Mouse (Mus musculus) urinary bladder, postnatal 4 days (tissue): ENCODE measurements at regions not wholly inside any gene's neighbourhood (a gene's known extent, or its start where the extent isn't known, plus 50 kb on each side); places are given as distances from the start of the nearest gene placed in this dataset.

Source experiments
- DNase-seq, 2 experiments: peaks; one replicate each; pipeline ENCODE4 v3.0.0; 2021 to 2022; ENCODE audit warnings: low spot score in 2 of 2

GRCm38 (mm10) chr1:137330634-137331033 is 370.4 kb upstream of the Nr5a2 start:
- DNase-seq = no peak

DNA sequence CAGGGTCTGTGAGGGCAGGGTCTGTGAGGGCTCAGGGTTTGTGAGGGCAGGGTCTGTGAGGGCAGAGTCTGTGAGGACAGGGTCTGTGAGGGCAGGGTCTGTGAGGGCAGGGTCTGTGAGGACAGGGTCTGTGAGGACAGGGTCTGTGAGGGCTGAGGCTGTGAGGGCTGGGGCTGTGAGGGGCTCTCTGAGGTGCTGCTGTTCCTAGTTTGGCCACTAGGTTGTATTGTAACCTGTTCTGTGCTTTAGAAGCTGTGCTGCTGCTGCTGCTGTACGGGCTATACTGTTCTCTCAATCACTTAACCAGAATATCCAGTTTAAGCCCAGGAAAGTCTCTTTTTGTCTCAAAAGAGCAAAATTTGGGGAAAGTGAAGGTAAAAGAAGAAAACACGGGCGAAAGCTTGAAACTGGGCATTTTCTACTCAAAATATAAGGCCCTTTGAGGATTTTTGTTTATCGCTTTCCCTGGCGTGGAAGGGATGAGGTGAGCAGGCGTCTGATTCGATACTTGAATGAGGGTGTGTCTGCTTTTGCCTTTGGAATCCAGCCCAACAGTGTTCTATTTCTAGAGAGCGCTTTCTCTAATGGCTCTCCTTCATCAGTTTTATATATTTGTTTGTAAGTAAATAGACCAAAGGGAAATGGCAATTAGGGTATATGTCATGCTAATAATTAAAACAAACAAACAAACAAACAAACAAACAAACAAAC is 363.8 kb upstream of the Nr5a2 start:
- DNase-seq = no peak

- DNase-seq = no peak
Measured at GRCm38 (mm10) chr1:137323035-137323680, 362.9 kb upstream of the Nr5a2 start.

DNA sequence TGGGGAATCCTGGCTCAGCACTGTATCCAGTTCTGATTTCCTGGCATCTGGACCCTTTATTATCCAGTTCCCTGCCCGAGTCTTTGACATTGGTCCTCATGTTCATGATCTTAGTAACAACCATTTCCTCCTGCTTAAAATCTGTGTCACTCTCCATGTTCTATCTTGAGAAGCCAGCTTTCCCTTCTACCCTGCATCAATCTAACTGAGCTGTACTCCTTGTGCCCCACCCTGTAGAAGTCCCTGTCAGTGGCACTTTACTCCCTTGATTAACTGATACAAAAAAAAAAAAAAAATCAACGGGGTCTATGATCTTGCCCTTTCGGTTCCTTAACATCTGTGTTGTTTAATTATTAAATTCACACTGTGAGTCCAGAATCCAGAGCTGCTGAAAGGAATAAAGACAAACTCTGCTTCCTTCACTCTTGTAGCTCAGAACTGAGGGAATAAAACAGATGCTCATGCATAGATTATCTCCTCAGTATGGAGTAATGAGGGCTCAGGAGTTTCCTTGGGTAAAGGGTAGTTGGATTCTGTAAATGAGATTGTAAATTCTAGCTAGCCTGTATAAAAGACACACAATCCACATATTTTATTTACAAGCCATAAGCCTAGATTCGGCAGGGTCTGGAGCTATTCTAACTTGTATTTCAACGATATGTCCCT is 342.6 kb upstream of the Nr5a2 start:
- DNase-seq = no peak

DNA sequence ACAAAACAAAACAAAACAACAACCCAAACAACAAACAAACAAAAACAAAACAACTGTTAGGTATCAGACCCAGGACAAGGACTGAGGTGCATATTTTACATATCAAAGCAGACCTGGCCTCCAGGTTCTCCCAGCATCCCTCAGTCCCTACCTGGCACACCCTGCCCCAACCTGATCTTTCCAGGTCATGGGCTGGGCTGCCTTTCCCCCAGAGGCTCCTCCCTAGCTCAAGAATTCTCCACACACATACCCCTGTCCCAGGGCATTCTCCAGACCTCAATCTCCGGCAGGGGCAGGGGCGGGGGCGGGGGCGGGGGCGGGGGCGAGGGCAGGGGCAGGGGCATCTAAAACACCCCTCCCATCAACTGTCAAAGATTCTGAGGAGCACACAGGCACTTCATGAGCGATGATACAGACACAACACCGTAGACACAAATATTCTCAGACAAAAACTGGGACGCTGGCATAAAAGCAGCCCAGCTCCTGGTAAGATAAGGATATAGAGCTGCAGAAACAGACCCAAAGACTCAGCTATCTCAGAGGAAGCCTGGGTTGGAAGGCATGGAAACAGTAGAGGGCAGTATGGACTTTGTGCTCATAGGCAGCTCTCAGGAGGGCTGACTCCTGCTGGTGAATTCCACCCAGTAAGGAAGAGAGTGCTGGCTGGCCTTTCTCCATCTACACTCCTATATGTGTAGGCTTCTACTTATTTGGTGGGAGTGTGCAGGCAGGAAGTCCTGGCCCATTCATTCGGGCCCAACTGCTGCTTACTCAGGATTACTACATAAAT is 337.7 kb upstream of the Nr5a2 start:
- no peak for DNase-seq

- DNase-seq = no peak
Measured at GRCm38 (mm10) chr1:137289456-137289855, 329.2 kb upstream of the Nr5a2 start.

DNA sequence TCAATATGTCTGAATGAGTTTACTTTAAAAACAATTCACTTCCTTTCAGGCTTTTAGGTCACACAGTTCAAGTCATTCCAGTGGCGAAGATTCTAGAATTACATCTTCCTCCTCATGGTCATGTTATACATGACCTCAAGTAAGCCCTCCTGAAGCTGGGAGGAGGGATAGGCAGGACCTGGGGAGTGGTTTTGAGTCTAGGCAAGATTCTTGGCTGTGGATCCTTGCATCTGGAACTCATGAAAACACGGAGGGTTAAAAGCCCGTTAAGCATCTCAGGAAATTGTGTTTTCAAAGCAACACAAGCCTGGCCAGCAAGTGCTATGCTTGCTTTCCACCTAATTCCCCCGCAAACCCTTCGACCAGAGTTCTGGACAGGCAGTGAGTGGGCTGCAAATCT is 323.0 kb upstream of the Nr5a2 start:
- DNase-seq = no peak

GRCm38 (mm10) chr1:137282457-137282856 is 322.2 kb upstream of the Nr5a2 start:
- no peak for DNase-seq

DNA sequence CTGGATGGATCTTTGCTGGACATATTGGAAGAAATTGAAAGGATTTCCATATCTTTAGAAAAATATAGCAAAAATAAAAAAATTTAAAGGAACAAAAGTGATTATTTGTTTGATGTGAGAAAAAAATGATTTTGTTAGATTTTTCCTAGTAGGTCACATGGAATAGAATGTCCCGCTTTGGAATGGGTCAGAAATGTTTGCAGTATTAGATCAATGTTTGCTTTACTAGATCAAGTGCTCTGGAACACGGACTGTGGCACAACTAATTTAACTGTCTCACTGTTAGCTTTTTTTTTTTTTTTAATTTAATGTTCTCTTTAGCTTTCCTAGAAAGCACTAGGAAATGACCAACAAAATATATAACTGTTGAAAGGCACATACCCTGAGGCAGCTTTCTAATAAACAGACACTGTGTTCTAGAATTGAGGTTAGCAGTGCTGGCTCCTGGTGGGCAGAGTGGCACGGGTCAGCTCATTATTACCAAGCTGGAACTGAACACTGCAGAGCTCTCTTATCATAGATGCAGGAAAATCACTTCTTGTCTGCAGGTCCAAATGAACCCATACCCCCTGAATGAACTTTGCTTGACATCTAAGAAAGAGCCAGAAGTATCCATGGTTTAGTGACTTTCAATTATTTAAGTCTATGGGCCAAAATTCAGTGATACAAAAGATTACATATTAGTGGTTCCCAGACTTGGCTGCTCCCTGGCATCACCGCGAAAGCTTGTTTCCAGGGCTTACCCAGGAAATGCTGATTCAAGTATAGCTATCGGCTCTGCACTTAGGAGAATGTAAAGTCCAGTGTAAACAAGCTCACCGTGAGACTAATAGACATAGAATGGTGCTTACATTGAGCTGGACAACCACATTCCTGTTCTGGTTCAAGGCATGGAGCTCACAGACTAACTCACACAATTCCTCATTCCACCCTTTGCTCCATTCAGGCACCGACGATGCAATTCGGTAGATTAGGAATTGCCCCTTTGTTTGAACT is 320.4 kb upstream of the Nr5a2 start:
- DNase-seq = no peak

DNA sequence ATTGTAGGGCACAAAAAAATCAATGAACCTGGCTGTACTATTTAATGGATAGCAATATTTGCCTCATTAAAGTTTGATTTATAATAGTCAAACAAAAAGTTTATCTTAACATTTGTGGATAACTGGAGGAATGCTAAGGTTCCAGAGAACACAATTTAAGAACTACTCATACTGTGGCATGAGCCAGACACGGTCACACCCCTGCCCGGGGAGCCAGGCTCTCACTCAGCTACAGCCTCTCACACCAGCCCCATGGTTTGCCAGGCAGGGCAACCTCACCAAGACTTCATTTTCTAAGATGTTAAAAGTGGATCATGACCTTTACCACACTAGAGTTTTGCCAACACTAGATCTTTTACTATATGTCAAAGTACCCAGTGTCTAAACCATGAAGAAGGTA is 319.7 kb upstream of the Nr5a2 start:
- no peak for DNase-seq

DNA sequence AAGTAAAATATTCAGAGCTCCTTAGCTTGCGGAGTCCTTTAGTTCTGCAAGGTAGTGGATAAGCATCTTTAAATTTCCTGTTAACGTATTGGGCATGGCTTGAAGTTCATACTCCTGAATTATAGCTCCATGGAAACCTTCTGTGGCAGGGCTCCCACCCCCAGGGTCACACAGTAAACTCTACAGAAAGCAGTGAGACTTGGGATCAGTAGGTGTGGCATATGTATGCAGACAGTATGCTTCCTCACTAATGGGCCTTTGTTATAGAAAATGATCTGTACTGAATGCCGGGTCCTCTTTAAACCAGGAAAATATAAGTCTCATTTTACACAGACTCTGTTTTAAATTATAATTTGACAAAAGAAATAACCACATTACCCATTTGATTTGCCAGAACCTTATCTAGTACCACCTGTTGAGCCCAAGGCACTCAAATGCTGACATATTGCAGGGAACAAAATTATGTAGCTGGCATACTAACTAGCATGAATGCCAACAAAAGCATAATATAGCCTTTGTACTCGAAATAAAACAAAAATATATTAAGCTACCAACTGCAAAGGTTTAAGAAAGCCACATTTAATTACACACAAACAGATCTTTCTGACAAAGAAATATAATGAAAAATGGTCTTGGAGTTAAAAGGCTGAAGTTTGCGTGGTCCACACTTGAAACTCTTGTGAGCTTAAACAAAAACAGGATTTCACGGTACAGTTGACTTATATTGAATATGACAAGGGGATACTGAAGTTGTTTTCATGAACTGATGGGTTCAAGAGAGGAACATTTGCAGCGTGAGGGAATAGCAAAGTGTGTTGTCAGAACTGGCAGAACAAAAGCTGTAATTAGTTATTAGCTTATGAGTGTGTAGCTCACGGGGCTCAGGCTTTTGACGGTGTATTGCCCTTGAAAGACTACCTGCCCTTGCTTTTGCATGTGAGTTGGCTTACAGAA is 310.7 kb upstream of the Nr5a2 start:
- no peak for DNase-seq

GRCm38 (mm10) chr1:137262806-137263370 is 302.6 kb upstream of the Nr5a2 start:
- DNase-seq = no peak

DNA sequence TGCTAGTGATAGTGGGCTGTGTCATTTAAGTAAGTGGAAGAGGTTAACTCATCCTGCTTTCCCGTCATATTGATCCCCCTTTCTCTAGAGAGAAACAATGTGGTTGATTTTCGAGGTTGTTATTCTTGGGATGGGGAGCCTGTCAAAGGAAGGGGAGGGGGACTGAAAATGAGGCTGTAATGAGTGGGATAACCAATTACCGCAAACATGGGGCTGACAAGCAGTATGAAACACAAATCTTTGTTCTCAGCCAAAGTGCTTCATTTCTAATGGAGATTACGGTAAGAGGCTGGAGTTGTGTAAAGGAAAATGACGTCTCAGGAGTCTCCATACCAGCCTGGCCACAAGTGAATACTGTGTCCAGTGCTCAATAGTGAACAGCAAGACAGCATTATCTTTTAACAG is 301.9 kb upstream of the Nr5a2 start:
- DNase-seq = no peak

DNA sequence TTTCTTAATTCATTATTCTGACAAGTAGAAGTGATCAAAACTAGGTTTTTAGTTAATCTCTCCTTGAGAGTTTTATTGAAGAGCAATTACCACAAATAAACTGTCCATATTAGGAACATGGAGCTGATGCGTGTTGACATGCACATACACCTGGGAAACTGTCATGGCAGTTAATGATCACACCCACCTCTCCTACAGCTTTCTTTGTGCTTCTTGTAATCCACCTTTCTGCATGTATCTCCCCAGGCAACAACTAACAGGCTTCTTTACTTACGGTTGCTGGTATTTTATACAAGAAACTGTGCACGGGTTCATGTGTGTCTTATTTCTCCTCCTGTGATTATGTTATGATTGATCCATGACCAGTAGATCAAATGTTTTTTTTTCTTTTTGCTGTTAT is 296.0 kb upstream of the Nr5a2 start:
- no peak for DNase-seq

- no peak for DNase-seq
Measured at GRCm38 (mm10) chr1:137255041-137255440, 294.8 kb upstream of the Nr5a2 start.

DNA sequence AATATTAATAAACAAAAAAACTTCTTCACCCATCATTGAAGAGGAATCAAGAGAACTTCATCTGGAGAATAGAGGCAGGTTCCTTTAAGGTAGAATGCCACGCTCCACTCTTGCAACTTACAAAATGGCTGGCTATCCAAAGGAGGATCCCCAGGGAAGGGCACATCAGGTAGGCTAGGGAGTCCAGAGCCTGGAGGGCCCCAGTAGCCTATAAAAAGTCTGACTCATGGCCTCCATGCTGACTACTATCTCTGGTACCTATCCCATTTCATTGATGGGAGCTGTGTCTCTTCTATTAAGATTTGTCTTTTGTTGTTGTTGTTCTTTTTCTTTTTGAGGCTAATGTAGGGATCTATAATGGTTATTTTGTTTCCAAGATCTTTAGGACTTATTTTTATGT is 294.4 kb upstream of the Nr5a2 start:
- DNase-seq = no peak

DNA sequence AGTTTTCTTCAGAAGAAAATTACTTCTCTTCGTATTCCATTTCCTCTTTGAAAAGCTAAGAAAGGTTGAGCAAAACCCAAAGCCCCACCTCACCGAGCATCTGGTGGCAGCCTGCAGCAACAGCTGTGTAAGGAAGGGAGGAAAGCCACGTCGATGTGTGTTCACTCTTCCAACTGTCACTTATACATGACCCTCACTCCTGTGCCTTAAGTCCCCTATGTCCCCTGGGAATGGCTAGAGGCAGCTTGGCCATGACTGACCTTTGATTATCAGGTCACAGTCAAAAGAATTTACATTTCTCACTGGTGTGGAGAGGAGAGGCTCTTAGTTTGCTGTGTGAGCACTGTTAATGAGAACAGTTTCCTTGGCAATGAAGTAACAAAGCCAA is 266.8 kb upstream of the Nr5a2 start:
- DNase-seq = no peak

GRCm38 (mm10) chr1:137226479-137227097 is 266.3 kb upstream of the Nr5a2 start:
- no peak for DNase-seq

- no peak for DNase-seq
Measured at GRCm38 (mm10) chr1:137225418-137225817, 265.2 kb upstream of the Nr5a2 start.
